Mouse (Mus musculus): ENCODE measurements around the gene Creb3. TPM values are rescaled to one million over a fixed set of nuclear protein-coding genes. Genes with fewer than 3 reads are reported as not detected.
A peak's percentile ranks its signal among the peaks of the same experiment; 100 is the strongest.
"Not testable (repeated sequence)": the region's sequence is repeated elsewhere in the genome, so short reads cannot be mapped to it uniquely, and the experiment has no call there.

The Creb3 gene
- 91.4 and 142 TPM in 2 replicates for total RNA-seq (2017)

DNA sequence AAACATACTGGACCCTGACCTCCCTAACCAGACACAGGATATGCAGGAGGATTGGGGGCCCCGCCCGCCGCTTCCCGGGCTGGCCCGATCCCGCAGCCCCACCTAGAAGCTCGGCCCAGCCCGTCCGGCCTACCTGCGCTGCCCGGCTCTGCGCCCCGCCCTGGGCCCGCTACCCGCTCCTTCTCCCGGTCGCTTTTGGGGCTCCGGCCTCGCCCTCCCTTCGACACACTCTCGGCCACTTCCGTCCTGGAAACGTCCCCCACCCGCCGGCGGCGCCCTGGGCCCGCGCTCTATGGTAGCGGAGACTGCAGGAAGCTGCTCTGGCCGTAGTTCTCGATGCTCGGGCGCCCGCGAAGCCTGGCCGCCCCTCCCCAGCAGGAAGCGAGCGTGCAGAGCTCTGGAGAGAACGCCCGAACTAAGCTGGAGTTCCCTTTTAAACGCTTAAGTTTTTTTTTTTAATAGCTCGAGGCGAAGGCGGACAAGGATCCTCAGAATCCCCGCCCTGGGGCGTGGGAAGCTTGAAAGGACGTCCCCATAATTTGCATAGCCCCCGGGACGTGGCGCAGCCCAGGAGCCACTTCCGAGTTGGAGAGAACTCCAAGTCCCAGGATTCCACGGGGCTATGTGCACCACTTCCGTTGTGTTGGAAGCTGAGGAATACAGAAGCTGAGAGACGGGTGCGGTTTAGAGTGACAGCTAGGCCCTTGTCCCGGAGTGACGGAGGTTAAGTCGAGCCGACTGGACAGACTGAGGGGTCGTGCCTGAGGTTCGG lies at the start of gene Creb3, which contains the start of gene Tln1:
Gene Creb3 (plus strand): TSS at position 336 of the 772 bp plus-strand sequence.
Gene Tln1 (minus strand): TSS at position 695 of the 772 bp plus-strand sequence.
- ATAC-seq (ENCODE audit: extremely low read depth, insufficient number of reproducible peaks, low FRiP score, poor library complexity, severe bottlenecking), result peak; percentile 72

DNA sequence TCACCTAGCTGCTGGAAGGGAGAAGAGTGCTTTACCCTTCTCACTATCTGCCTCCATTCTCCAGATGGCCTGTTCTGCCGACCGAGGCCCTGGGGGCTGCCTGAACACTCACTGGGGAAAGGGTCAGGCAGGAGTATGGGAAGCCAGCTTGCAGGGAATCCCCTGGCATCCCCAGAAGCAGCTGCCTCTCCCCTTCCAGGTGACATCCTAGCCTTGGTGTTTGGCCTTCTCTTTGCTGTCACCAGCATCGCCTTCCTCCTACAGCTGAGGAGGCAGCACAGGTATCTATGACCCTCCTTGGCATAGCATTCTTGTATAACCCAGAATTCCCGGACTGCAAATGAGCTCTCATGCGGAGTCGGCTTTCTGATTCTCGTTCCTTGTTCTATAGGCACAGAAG lies 49.5 kb upstream of the Creb3 start:
- ATAC-seq (ENCODE audit: extremely low read depth, insufficient number of reproducible peaks, low FRiP score, poor library complexity, severe bottlenecking), result no peak

DNA sequence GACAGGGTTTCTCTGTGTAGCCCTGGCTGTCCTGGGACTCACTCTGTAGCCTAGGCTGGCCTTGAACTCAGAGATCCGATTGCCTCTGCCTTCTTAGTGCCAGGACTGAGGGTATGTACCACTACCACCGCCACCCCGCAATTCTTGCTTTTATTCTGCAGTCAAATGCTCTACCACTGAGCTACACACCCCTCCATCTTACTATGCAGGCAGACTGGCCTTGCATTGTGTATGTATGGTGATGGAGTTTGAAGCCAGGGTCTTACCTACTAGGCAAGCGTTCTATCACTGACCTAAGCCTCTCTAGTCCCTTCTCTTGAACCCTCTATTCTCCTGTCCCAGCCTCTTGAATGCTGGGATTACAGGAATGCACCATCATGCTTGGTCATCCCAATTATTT lies 48.8 kb upstream of the Creb3 start:
- ATAC-seq (ENCODE audit: extremely low read depth, insufficient number of reproducible peaks, low FRiP score, poor library complexity, severe bottlenecking), result no peak

DNA sequence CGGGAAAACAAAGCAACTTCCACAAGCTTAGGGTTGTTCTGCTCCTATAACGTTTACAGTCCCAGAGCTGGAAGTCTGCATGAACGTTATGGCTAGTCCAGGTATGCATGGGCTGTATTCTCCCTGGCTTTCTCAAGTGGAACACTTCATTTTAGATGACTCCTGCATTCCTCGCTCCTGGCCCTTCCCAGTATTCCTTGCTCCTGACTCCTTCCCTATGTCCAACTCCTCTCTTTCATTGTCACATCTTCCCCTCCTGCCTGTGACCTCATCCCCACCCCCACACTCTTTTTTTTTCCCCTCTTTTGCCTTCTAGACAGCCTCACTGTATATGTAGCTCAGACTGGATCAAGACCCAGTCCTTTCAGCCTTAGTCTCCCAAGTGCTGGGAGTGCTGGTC lies 48.3 kb upstream of the Creb3 start:
- no peak for ATAC-seq (ENCODE audit: extremely low read depth, insufficient number of reproducible peaks, low FRiP score, poor library complexity, severe bottlenecking)

DNA sequence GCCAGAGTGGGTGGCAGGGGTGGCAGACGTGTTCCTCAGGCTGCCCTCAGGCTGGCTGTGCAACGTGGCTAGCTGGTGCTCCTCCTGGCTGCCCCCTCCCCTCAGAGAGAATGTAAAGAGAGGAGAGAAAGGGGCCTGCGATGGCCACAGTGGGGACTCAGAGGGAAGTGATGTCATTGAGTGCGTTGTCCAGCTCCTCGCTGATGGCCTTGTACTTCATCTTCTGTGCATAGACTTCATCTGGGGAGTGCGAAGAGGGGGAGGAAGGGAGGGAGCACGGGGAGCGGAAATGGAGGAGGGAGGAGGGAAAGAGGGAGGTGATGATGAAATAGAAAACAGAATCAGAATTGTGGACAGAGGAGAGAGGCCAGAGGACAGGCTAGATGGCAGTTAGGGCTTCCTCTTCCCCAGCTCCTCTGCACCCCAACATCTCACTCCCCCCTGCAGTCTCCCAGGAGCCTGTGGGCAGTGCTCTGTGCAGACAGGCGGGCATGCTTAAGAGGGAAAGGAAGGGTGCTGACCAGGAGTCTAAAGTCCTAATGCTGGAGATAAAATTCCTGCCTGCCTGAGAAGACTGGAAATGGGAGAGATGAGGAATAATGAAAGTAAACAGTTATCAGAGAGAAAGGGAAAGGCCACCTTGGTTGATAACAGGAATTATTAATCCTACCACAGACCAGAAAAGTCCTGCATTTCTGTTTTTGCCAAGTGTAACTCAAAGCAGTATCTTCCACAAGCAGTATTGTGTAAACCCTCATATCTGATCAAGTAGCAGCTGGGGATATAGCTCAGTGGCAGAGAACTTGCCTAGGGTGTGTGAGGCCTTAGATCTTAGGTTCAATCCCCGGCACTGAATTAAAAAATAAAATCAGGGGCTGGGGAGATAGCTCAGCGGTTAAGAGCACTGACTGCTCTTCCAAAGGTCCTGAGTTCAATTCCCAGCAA lies 46.1 kb upstream of the Creb3 start:
- no peak for ATAC-seq (ENCODE audit: extremely low read depth, insufficient number of reproducible peaks, low FRiP score, poor library complexity, severe bottlenecking)

DNA sequence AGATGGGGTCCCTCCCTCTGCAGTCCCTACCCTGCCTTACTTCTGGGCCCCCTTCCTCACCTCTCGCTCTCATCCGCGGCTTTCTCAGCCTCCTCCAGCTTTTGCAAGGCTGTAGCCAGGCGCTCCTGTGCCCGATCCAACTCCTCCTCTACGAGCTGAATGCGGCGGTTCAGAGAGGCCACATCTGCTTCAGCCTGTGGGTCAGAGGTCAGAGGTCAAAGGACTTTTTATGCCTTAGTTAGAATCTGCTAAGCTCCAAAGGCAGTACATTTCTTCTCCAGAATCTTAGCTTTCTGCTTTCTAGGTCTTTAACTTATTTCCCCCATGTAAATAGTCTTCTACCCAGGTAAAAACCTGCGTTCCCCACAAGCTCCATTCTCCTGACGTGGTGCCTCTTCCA lies 42.6 kb upstream of the Creb3 start:
- no peak for ATAC-seq (ENCODE audit: extremely low read depth, insufficient number of reproducible peaks, low FRiP score, poor library complexity, severe bottlenecking)

DNA sequence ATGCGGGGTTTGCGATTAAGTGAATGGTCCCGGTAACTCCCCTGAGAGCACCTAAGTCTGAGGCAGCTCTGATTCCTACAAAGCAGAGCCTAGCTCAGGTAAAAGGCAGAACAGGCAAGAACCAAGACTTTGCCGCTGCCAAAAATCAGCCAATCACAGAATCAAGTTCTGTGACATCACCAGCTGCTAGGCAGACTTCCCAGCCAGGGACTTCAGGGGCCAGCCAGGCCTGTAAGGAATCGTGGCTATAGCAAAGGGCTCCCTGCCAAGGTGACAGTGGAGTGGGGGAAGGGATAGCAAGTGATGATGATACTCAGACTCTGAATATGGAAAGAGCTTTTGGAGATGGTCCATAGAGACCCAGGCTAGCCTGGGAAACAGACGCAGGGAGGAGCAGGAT lies 42.2 kb upstream of the Creb3 start:
- ATAC-seq (ENCODE audit: extremely low read depth, insufficient number of reproducible peaks, low FRiP score, poor library complexity, severe bottlenecking), result peak; percentile 66

DNA sequence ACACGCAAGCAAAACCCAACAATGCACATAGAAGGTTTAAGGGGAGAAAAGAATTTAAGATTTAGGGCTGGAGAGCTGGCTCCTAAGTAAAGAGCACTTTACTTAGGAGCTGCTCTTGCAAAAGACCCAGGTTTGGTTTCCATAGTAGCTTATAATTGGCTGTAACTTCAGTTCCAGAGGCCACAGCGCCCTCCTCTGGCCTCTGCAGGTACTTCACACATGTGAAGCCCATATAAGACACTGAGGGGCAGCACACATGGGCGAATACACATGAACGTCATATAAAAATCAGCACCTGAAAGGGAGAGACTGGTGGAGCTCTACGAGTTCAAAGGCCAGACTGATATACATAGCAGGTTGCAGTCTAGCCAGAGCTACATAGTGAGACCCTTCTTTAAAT lies 34.3 kb upstream of the Creb3 start:
- no peak for ATAC-seq (ENCODE audit: extremely low read depth, insufficient number of reproducible peaks, low FRiP score, poor library complexity, severe bottlenecking)

DNA sequence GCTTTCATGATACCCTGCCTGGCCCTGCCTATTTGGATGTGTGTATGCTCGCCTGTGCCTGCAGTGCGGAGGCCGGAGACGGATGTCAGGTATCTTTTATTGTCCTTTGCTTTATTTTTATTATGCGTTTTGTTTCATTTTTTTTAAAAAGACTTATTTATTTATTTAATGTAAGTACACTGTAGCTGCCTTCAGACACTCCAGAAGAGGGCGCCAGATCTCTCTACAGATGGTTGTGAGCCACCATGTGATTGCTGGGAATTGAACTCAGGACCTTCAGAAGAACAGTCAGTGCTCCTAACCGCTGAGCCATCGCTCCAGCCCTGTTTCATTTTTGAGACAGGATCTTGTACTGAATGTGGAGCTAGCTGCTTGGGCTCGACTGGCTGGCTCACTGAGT lies 33.6 kb upstream of the Creb3 start:
- ATAC-seq (ENCODE audit: extremely low read depth, insufficient number of reproducible peaks, low FRiP score, poor library complexity, severe bottlenecking), result no peak

DNA sequence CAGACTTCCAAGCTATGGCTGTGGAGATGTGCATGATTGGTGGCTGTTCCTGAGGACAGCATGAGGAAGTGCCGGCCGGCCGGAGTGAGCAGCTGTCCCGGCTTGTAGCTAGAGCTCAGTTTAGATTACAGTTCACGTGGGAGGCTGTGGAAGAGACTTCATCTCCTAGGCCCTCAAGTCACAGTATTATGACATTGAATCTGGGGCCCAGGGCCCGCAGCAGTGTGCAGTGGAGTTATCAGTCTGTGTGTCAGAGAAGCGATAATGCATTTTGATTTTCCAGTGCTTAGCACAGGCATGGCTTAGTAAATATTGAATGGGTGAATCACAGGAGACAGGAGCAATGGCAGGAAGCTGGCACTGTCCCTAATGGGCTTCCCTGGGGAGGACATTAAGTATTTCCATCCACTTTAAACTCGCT lies 32.0 kb upstream of the Creb3 start:
- ATAC-seq (ENCODE audit: extremely low read depth, insufficient number of reproducible peaks, low FRiP score, poor library complexity, severe bottlenecking), result no peak

DNA sequence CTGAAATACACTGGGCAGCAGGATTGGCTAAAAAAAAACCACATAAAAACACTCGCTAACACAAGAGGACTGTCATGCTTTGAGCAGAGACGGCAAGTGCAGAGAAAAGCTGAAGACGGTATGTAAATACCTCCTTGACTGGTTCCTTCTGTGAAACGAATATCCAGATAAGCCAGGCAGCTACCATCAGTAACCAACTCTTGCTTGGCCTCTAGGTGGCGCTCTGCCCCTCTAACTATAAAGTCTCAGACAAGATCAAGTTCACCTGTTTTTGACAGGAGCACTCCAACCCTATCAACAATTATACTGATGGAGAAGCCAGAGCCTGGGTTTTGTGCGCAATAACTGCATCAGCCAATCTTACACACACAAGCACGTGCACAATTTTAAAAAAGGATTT lies 31.6 kb upstream of the Creb3 start:
- ATAC-seq (ENCODE audit: extremely low read depth, insufficient number of reproducible peaks, low FRiP score, poor library complexity, severe bottlenecking), result peak; percentile 57; the same call in 1 of the 2 replicates

DNA sequence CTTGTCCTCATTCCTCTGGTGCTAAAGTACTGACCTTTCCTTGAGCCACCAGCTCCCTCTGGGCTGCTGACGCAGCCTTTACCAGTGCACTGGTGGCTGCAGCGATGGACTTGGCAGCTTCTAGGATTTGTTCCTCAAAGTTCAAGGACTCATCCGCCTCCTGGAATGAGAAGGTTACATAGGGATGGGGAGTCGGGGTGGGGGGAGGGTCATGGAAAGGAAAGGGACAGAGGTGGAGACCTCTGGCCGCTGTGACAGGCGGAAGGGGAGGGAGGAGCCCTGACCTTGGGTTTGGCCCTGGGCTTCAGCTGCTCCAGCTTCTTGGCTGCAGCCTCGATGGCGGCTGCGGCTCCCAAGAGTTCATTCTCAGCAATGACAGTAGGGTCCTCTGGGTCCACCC lies 28.9 kb upstream of the Creb3 start:
- no peak for ATAC-seq (ENCODE audit: extremely low read depth, insufficient number of reproducible peaks, low FRiP score, poor library complexity, severe bottlenecking)

DNA sequence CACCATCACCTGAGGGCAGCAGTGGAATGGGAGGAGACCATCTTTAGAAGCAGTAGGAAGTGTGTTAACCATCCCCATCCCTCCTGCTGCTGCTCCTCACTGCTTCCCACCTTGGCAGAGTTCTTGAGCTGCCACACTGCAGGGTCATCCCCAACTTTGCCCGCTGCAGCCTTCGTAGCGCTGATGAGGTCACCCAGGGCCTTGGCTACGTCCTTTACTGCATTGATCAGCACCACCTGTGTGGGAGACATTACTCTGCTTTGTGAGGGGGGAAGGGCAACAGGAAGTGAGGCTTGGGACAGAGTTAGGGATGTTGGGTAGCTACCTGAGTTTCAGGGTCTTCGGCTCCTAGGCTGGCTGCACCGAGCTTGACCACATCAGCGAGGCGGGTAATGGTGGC lies 26.5 kb upstream of the Creb3 start:
- no peak for ATAC-seq (ENCODE audit: extremely low read depth, insufficient number of reproducible peaks, low FRiP score, poor library complexity, severe bottlenecking)

DNA sequence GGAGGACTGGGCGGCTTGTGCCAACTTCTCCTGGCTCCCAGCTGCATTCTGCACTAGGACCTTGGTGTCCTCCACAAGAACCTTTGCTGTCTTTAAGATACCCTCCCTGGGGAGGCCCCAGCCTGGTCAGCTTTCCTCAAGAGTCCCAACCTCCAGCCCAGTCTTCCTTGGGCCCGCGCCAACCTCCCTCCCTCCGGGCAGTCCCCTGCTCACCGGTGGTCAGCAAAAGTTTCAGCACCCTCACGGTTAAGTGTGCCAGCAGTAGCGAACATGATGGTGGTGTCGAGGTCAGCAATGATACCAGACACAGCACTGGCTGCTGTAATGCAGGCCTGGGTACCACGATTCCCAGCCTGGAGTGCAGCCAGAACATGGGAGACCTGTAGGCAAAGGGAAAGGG lies 26.1 kb upstream of the Creb3 start:
- no peak for ATAC-seq (ENCODE audit: extremely low read depth, insufficient number of reproducible peaks, low FRiP score, poor library complexity, severe bottlenecking)

DNA sequence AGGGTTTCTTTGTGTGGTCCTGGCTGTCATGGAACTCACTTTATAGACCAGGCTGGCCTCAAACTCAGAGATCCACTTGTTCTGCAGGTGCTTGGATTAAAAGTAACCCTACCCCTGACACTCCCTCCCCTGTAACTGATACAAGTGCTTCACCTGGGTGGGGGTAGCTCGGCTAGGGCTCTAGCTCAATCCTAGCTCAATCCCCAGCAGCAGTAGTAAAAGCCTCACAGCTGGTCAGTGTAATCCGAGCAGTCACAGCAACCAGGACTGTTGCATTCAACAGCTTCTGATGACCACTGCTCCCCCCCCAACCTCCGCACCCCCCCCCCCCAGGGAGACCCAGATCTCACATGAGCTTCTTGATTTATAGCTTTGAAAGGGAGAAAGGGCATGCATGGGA lies 20.1 kb upstream of the Creb3 start:
- no peak for ATAC-seq (ENCODE audit: extremely low read depth, insufficient number of reproducible peaks, low FRiP score, poor library complexity, severe bottlenecking)

DNA sequence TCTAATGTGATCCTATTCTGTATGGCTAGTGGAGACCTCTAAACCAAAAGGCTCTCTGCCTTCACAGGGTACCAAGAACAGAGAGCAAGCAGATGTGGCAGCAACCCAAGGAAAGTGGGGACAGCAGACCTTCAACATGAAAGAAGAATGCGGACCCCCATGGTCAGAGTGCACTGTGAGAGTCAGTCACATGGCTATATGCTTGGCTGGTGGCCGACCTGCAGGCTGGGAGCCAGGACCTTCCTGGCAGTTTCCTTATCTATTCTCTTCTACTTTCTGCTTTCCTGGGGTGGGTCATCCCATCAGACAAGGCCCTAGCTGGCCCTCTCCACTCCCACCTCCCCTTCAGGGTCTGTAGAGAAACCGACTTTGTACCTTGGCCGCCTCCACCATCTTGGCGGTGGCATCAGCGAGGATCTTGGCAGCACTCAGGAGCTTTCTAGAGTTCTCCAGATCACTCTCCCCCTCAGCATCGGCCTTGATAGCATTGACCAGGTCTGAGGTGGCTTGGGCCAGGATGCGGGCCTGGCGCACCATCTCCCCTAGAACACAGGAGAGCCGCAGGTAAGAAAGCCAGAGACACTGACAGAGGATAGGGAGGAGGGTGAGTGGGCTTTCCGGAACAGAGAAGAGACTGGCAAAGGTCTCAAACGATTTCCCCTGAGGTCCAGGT lies 15.6 kb upstream of the Creb3 start:
- ATAC-seq (ENCODE audit: extremely low read depth, insufficient number of reproducible peaks, low FRiP score, poor library complexity, severe bottlenecking), result no peak

DNA sequence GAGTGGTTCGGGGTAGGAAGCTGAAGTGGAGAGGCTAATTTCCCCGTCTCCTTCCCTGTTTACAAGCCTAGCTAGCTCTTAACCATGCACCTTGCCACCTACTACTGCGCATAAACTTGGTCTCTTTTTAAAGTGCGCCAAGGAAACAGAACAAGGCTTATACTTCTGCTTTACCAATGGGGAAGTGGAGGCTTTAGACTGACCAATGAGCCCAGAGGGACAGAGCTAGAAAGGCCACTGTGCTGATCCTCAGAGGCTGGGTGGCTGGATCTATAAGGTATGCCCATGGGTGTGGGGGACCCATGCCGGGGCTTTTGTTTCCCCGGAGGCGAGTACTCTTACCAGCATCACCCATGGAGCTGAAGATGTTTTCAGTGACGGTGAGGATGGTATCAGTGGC lies 15.0 kb upstream of the Creb3 start:
- ATAC-seq (ENCODE audit: extremely low read depth, insufficient number of reproducible peaks, low FRiP score, poor library complexity, severe bottlenecking), result peak; percentile 34; the same call in 1 of the 2 replicates

DNA sequence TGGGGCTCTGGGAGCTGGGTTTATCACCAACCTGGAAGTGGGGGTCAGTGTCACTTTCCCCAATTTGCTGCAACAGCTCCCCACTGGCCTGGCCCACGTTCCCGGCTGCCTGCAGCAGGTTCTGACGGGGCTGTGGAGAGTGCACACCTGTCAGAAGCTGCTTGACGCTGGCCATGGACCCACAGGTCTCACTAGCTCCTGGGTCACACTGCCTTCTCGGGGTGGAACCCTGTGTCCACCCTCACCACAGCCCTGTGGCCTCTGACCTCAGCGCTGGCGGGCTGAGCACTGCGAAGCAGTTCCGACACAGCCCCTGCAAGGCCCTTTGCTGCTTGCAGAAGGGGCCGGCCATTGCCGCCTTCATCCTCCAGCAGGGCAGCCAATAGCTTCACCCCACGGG lies 13.1 kb upstream of the Creb3 start:
- no peak for ATAC-seq (ENCODE audit: extremely low read depth, insufficient number of reproducible peaks, low FRiP score, poor library complexity, severe bottlenecking)

DNA sequence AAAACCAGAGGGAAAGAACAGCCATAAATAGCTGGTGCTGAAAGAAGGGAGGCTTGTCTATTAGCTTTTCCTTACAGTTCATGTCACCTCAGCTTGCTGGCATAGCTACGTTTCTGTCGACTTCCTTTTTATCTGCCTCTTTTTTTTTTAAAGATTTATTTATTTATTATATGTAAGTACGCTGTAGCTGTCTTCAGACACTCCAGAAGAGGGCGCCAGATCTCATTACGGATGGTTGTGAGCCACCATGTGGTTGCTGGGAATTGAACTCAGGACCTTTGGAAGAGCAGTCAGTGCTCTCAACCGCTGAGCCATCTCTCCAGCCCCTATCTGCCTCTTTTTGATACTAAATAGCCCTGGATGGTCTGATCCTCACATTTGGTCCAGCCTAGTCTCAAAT lies 10.3 kb upstream of the Creb3 start:
- ATAC-seq (ENCODE audit: extremely low read depth, insufficient number of reproducible peaks, low FRiP score, poor library complexity, severe bottlenecking), result not testable (repeated sequence)
